Mouse (Mus musculus): ENCODE measurements around the gene Pakap. TPM values are rescaled to one million over a fixed set of nuclear protein-coding genes. Genes with fewer than 3 reads are reported as not detected.
"Not testable (repeated sequence)": the region's sequence is repeated elsewhere in the genome, so short reads cannot be mapped to it uniquely, and the experiment has no call there.

The Pakap gene
- polyA plus RNA-seq, 1 experiment from 2014 or later, result 10.5 TPM

DNA sequence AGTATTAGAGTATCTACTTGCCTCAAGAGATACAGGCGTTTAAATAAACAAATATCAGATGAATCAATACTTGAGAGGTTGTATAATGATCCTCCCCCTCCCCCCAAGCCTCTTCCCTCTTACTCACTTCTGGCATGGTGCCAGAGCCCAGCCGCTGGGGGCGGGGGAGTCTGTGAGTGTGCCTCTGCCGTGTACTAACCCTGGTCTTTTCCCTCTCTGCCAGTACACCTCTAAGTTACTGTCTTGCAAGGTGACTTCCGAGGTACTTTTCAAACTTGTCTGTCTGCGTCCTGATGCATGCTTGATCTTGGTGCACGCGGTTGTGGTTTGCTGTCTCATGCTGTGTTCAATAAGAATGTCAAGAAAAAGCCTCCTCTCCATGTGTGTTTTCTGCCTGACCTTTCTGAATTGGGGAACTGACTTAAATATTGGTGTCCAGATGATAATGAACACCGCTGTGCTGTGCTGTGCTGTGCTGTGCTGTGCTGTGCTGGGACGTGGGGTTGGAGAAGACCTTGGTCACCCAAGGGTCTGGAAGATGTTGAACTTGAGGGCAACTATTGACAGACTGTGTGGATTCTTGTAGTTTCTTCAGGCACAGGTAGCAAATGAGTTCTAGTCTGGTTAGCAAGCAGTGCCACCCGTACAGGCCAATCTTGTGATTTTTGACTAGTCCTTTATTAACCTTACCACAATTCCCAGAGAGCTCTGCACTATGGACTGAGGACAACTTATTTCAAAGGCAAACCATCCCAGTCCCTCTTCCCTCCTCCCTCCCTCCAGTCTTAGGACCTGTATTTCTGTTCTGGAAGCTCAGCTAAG, 318.3 kb downstream of the Pakap start:
- Histone ChIP-seq H3K36me3 (no peaks in the 10 kb centered on the region), H3K4me3 (no peak overlapping the region), H3K9ac (no peak overlapping the region), H3K9me3 (no peaks in the 10 kb centered on the region), H3K27ac (replicated peaks) (no peak overlapping the region), H3K4me2 (no peak overlapping the region), H3K27me3 (no peaks in the 10 kb centered on the region), H3K4me1 (replicated peaks) (peaks cover 5% of the 10 kb centered on the region; the same call in 1 of the 2 replicates)
- ATAC-seq (ENCODE audit: low FRiP score, low read depth), result 0 out of 2 replicates have a peak, but pooled peaks have one; percentile 55
- 51% methylated on average over 11 of the region's 11 CpGs for WGBS

DNA sequence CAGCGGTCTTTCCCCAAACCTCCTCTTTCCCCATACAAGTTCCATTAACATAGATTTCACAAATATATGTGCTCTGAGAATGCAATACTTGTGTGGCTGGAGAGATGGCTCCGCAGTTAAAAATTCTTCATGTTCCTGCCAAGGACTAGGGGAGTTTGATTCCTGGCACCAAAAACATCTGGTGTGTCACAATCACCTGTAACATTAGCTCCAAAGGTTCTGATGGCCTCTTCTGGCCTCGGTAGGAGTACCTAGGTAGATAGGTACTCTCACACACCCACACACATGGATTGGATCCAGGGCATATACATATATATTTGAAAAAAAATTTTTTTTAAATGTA, 318.9 kb downstream of the Pakap start:
- Histone ChIP-seq H3K4me2 (no peak overlapping the region), H3K27ac (replicated peaks) (no peak overlapping the region), H3K27me3 (no peaks in the 10 kb centered on the region), H3K36me3 (no peaks in the 10 kb centered on the region), H3K9ac (no peak overlapping the region), H3K9me3 (no peaks in the 10 kb centered on the region), H3K4me1 (replicated peaks) (peaks cover 5% of the 10 kb centered on the region), H3K4me3 (no peak overlapping the region)
- 93% methylated on average over 3 of the region's 3 CpGs for WGBS
- no peak for ATAC-seq (ENCODE audit: low FRiP score, low read depth)

DNA sequence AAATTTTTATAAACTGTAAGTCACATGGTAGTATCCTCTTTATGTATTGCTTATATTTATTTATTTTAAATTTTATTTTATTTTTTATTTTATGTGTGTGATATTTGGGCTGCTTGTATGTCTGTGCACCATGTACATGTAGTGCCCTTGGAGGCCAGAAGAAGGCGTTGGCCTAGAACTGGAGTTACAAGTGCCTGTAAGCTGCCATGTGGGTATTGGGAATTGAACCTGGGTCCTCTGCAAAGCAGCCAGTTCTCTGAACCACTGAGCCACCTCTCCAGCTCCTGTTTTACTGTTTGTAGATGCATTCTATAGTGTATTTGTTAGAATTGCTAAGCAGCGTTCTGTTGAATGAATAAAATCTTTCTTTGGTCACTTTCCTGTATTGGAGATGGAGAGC, 320.3 kb downstream of the Pakap start:
- no peaks in the 10 kb centered on the region for H3K36me3 ChIP-seq
- no peak overlapping the region for H3K4me3 ChIP-seq
- ATAC-seq (ENCODE audit: low FRiP score, low read depth), result no peak
- no peak overlapping the region for H3K9ac ChIP-seq
- H3K4me1 ChIP-seq (replicated peaks), result peaks cover 9% of the 10 kb centered on the region
- 88% methylated on average over 2 of the region's 2 CpGs for WGBS
- no peak overlapping the region for H3K4me2 ChIP-seq
- H3K27me3 ChIP-seq, result no peaks in the 10 kb centered on the region
- H3K27ac ChIP-seq (replicated peaks), result no peak overlapping the region
- H3K9me3 ChIP-seq, result no peaks in the 10 kb centered on the region

DNA sequence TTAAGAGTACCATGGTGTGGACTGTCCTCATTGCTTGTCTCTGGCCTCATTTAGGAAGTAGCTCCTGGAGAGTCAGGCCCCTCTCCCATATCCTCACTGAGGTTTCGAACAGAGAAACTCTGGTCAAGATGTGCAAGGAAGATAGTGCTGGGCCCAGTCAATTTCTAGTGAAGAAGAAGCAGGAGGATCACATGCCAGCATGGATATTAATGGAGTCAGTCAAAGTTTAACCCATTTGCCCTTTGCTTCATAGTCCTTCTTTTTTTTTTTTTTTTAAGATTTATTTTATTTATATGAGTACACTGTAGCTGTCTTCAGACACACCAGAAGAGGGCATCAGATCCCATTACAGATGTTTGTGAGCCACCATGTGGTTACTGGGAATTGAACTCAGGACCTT, 321.0 kb downstream of the Pakap start:
- H3K9ac ChIP-seq; H3K4me2 ChIP-seq; H3K9me3 ChIP-seq; H3K27me3 ChIP-seq; H3K4me3 ChIP-seq; ATAC-seq (ENCODE audit: low FRiP score, low read depth); H3K36me3 ChIP-seq; H3K27ac ChIP-seq (replicated peaks); H3K4me1 ChIP-seq (replicated peaks): not testable (repeated sequence)
- WGBS, result 100% methylated on average over 1 of the region's 1 CpGs

DNA sequence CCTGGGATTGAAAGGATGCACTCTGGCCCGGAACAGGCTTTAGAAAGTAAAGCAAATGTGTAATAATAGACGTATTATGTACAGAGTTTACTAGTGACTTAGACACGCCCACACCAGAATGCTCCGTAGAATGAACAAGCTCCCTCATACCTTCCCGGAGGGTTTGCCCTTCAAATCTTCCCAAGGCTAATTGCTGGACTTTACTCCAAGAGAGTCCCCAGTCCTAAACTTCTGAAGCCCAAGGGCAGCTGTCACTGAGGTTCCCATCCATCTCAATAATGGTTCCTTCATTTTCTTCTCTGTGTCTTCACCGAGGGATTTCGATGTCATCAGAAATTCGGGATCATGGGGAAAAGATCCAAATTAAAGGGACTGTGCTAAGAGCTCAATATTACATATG, 321.8 kb downstream of the Pakap start:
- Histone ChIP-seq H3K4me3 (no peak overlapping the region), H3K4me2 (no peak overlapping the region), H3K4me1 (replicated peaks) (peaks cover 4% of the 10 kb centered on the region), H3K27ac (replicated peaks) (no peak overlapping the region), H3K9me3 (no peaks in the 10 kb centered on the region), H3K9ac (no peak overlapping the region), H3K27me3 (no peaks in the 10 kb centered on the region), H3K36me3 (no peaks in the 10 kb centered on the region)
- WGBS, result 89% methylated on average over 8 of the region's 8 CpGs
- no peak for ATAC-seq (ENCODE audit: low FRiP score, low read depth)

DNA sequence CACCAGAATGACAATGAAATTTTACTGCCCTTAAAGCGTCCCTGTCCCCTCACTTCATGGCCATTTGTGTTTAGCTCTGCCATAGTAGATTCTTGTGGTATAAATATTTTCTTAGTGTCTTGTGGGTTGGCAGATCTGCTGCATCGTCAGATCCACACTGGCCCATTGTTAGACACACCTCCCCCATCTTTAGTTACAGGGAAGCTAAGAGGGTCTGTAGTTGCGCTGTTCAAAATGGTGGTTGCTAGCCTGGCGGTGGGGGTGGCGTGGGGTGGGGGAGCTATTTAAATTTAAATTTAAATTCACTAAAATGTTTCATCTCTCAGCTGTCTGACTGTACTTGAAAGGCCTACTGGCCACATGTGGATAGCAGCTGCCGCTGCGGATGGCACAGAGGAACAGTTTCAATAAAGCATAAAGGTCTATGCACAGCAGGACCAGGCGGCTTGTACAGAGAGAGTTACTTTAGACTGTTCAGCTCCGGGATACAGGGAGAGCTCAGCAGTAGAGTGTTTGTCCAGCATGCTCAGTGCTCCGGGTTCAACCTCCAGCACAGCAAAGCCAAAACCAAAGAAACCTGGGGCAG, 324.1 kb downstream of the Pakap start:
- Histone ChIP-seq H3K27ac (replicated peaks) (no peak overlapping the region), H3K4me3 (no peak overlapping the region)

DNA sequence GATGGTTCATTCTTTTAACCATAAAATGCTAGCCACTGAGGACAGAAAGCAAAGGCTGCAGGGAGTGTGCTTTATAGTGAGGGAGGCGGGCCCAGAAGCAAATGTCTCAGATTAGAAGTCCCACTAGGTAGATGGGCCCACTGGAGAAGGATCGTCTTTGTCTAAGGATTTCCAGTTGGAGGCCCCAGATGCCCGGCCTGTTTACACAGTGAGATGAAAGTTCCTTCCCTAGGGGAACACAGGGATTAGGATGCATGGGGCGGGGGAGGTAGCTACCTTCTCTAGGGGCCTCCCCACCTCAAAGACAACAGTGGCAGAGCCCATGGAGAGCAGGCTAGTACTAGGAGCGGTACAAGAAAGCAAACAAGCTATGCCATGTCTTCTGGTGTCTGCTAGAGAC, 327.2 kb downstream of the Pakap start:
- H3K9ac ChIP-seq, result no peak overlapping the region
- ATAC-seq (ENCODE audit: low FRiP score, low read depth), result no peak
- 44% methylated on average over 5 of the region's 5 CpGs for WGBS
- H3K27me3 ChIP-seq, result no peaks in the 10 kb centered on the region
- no peak overlapping the region for H3K27ac ChIP-seq (replicated peaks)
- H3K4me1 ChIP-seq (replicated peaks), result peaks cover 4% of the 10 kb centered on the region
- no peaks in the 10 kb centered on the region for H3K36me3 ChIP-seq
- no peak overlapping the region for H3K4me2 ChIP-seq
- no peak overlapping the region for H3K4me3 ChIP-seq
- H3K9me3 ChIP-seq, result no peaks in the 10 kb centered on the region

More for the DNA sequence above, 324.1 kb downstream of the Pakap start:
- H3K4me1 ChIP-seq (replicated peaks), result peaks cover 4% of the 10 kb centered on the region
- H3K36me3 ChIP-seq, result no peaks in the 10 kb centered on the region
- no peaks in the 10 kb centered on the region for H3K27me3 ChIP-seq
- no peak overlapping the region for H3K9ac ChIP-seq
- no peak overlapping the region for H3K4me2 ChIP-seq
- 38% methylated on average over 10 of the region's 10 CpGs for WGBS
- no peaks in the 10 kb centered on the region for H3K9me3 ChIP-seq
- no peak for ATAC-seq (ENCODE audit: low FRiP score, low read depth)

DNA sequence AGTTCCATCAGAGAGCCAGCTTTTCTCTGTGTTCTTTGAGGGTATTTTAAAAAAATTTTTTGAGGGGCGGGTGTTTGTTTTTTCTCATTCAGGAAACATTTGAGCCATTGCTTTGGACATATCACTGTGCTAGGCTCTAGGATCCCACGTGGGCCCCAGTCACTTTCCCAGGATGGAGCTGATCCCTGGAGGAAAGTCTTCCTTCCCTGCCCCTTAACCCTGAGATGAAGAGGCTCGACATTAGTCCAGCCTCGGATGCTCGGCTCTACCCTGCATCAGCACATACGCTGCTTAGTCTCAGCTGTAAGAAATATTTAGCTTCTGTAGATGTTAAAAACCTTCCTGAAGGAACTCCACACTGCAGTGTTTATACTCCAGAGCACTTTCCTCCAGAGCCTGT, 327.9 kb downstream of the Pakap start:
- Histone ChIP-seq H3K27me3 (no peaks in the 10 kb centered on the region), H3K4me3 (no peak overlapping the region), H3K27ac (replicated peaks) (no peak overlapping the region), H3K36me3 (no peaks in the 10 kb centered on the region), H3K4me2 (no peak overlapping the region), H3K9ac (no peak overlapping the region), H3K4me1 (replicated peaks) (peaks cover 4% of the 10 kb centered on the region), H3K9me3 (no peaks in the 10 kb centered on the region)
- 67% methylated on average over 6 of the region's 6 CpGs for WGBS
- ATAC-seq (ENCODE audit: low FRiP score, low read depth), result no peak

DNA sequence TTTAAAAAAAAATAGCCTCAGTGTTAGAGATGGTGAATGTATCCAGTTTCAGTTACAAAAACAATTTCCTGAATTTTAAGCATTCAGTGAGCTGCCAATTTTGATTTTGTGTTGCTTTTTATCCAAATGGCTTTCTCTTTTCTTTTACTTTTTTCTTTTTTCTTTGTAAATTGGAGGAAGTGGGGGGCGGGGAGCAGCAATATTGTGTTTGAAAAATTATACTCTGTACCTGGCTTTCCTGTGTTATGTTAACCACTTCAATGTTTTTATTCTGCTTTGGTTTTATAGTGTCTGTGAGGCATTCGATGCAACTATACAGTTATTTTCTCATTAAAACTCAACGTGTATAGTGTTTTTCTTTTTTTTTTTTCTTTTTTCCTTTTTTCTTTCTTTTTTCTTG, 328.7 kb downstream of the Pakap start:
- ATAC-seq (ENCODE audit: low FRiP score, low read depth), result no peak
- no peak overlapping the region for H3K27ac ChIP-seq (replicated peaks)
- no peaks in the 10 kb centered on the region for H3K9me3 ChIP-seq
- peaks cover 4% of the 10 kb centered on the region for H3K4me1 ChIP-seq (replicated peaks)
- H3K9ac ChIP-seq, result no peak overlapping the region
- no peaks in the 10 kb centered on the region for H3K27me3 ChIP-seq
- 84% methylated on average over 3 of the region's 3 CpGs for WGBS
- no peak overlapping the region for H3K4me3 ChIP-seq
- no peak overlapping the region for H3K4me2 ChIP-seq
- H3K36me3 ChIP-seq, result no peaks in the 10 kb centered on the region

DNA sequence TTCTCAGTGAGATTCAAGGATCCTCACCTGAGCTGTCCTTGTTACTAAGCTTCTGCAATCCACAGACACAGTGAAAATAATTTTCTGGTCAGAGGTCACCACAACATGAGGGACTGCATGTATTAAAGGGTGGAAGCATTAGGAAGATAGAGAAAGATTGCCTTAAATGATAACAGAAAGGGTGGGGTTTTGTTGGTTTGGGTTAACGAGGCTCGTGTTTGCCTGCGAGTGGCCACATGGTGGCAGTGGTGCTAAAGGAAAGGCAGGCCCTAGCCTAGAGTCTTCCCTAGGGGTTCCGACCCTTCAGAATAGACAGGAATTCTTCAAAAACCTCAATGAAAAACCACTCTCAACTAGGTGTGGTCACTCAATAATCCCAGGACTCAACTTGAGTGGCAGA, 333.2 kb downstream of the Pakap start:
- peaks cover 5% of the 10 kb centered on the region; the same call in 1 of the 2 replicates for H3K4me1 ChIP-seq (replicated peaks)
- WGBS, result 12% methylated on average over 4 of the region's 4 CpGs
- no peaks in the 10 kb centered on the region for H3K36me3 ChIP-seq
- H3K27ac ChIP-seq (replicated peaks), result no peak overlapping the region
- H3K4me3 ChIP-seq, result no peak overlapping the region
- ATAC-seq (ENCODE audit: low FRiP score, low read depth), result 0 out of 2 replicates have a peak, but pooled peaks have one; percentile 28
- H3K27me3 ChIP-seq, result no peaks in the 10 kb centered on the region
- H3K4me2 ChIP-seq, result no peak overlapping the region
- no peaks in the 10 kb centered on the region for H3K9me3 ChIP-seq
- no peak overlapping the region for H3K9ac ChIP-seq

DNA sequence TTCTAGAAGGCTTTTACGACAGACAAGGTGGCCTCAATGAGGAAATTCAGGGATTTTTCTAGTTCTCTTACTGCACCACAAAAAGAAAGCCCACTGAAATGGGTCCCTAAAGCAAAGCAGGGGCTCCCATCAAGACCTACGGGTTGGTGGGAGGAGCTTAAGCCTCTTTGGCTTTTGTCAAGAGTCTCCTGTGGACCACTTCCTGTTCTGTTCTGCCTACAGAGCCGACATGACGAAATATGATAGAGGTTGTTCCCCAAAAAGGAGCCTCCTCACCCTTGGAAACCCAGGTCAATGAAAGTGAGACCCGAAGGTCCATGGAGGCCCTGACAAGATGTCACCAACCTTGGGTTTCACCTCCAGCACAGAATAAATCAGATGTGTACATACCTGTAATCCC, 334.6 kb downstream of the Pakap start:
- H3K27me3 ChIP-seq, result no peaks in the 10 kb centered on the region
- H3K27ac ChIP-seq (replicated peaks), result no peak overlapping the region
- no peaks in the 10 kb centered on the region for H3K9me3 ChIP-seq
- 87% methylated on average over 5 of the region's 5 CpGs for WGBS
- no peak for ATAC-seq (ENCODE audit: low FRiP score, low read depth)
- H3K4me2 ChIP-seq, result no peak overlapping the region
- no peak overlapping the region for H3K9ac ChIP-seq
- H3K4me1 ChIP-seq (replicated peaks), result peaks cover 5% of the 10 kb centered on the region; the same call in 1 of the 2 replicates
- H3K36me3 ChIP-seq, result no peaks in the 10 kb centered on the region
- H3K4me3 ChIP-seq, result no peak overlapping the region

DNA sequence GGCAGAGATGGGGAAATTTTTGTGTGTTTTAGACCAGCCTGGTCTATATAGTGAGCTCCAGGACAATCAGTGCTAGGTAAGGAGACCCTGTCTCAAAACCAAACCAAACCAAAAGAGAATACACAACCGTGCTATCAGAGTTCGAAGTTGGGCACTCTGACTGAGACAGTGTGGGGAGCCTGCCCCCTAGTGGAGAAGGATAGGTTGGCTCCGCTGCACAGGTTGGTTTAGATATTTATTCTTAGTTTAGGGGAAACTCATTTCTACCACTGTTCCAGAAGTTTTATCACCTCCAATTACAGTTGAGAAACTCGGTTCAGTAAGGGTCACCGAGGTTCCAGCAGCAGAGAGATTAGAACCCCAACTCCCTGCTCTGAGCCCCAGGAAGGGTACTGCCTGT, 336.2 kb downstream of the Pakap start:
- H3K27me3 ChIP-seq, result no peaks in the 10 kb centered on the region
- no peak overlapping the region for H3K9ac ChIP-seq
- peak; percentile 65 for ATAC-seq (ENCODE audit: low FRiP score, low read depth)
- H3K27ac ChIP-seq (replicated peaks), result no peak overlapping the region
- H3K4me1 ChIP-seq (replicated peaks), result peaks cover 5% of the 10 kb centered on the region; the same call in 1 of the 2 replicates
- no peaks in the 10 kb centered on the region for H3K9me3 ChIP-seq
- WGBS, result 14% methylated on average over 5 of the region's 5 CpGs
- H3K4me2 ChIP-seq, result 0 out of 2 replicates have a peak overlapping the region, but pooled peaks have one; percentile 7
- H3K36me3 ChIP-seq, result no peaks in the 10 kb centered on the region
- no peak overlapping the region for H3K4me3 ChIP-seq
